Mouse (Mus musculus) erythroblast, embryonic 14.5 days (primary cell): ENCODE measurements around the gene Stk33.

Experiments
- GATA1 ChIP-seq: IDR thresholded peaks from 2 replicates; pipeline ENCODE4 v1.6.1; 2012; ENCODE audit warnings: low read length, inconsistent platforms, mixed read lengths
- TAL1 ChIP-seq: IDR thresholded peaks from 3 replicates; pipeline ENCODE4 v1.6.1; 2012; ENCODE audit warnings: low read length, inconsistent platforms, mixed read lengths

- TF ChIP-seq GATA1 (no peak), TAL1 (no peak)
Observed at GRCm38 (mm10) chr7:109267370-109267769, 171.5 kb downstream of the Stk33 start.
